Mouse (Mus musculus) lung, postnatal 14 days (tissue): Measurements from ENCODE around the gene Mgea5.
A peak's percentile ranks its signal among the peaks of the same experiment; 100 is the strongest.

Experiments
- DNase-seq: peaks from one replicate; pipeline ENCODE4 v3.0.0; 2021

Gene Mgea5

DNA sequence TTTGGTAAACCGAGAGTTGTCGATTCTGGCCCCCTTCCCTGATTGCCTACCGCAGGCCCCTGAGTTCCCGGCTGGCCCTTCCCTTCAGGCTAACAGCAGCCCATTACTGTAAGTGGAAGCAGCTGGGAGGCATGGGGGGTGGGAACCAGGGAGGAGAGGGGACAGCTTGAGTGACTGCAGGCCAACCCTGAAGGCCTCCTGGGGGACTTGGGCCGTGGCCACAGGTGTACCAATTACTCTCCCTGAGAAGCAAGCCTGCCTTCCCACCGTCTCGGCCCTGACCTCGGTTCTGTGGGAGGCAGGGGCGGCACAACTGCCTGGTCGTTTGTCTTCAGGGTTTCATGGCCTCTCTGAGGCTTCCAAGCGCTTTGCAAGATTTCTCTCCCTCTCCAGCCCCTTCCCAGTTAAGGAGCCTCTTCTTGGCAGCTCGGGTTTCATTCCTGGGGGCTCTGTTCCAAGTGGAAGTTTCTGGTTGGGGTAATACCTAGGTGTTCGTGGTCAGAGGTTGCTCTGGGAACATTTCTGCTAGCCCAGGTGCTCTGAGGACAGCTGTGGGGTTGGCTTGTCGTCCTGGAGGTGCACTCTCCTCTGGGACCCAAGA is 57.9 kb downstream of the Mgea5 start:
- DNase-seq: no peak

DNA sequence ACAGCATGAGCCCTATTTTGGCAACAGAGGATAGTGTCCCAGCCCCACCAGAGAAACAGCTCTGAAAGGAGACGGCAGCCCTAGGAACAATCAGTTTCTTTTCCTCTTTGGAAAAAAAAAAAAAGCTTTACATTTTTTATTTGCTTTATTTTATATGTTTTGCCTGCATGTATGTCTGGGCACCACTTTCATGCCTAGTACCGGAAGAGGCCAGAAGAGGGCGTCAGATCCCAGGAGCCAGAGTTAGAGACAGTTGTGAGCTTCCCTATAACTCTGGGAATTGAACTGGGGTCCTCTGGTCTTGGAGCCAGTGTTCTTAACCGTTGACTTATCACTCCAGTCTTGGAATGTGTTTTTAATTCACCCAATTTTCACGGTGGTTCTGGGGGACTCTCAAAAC is 61.4 kb downstream of the Mgea5 start:
- no peak for DNase-seq

DNA sequence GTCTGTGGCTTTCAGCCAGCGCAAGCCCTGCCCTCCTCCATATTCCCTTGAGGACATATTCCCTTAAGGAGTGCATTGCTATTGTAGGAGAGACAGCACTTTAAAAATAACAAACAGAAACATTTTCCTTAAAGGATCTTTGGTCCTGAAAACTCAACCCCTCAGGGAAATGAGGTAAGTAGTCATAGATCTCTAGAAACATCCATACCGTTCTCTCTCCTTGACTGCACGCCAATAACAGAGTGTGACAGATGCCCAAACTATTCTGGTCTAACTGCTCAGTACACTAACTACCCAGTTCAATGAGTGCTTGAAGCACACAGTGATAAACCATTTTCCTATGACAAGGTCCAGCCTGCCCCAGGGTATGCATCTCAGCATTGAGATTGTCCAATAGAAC is 65.4 kb downstream of the Mgea5 start:
- DNase-seq: no peak

DNA sequence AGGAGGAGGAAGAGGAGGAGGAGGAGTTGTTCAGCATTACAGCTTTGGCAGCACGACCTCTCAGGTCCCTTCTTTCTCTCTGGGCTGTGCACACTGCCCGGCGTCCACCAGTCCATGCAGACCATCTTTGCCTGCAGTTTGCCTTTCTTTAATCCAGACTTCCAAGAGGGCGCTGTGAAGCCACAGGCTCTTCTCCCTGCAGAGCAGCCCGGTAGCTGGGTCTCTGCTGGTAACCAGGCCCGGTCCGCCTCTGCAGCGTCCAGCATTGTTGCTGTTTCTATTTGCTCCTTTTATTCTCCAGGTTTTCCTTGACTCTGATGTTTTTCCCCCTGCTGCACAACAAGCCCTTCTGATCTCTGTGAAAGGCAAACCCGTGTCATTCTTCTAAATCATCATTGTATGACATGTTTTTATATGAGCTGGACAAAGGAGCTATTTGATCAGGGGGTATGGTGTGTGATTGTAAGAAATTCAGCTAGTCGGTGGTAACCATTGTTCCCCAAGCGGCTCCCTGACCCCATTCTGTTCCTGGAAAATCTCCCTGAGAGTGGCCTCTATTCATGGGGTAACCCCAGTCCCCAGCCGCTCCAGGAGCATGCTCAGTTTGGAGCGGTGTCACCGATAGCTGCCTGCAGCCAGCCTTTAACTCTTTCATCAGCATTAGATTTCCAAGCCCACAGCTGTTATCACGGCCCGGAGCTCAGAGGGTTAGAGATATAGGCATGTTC is 66.0 kb downstream of the Mgea5 start:
- DNase-seq: peak; percentile 27

DNA sequence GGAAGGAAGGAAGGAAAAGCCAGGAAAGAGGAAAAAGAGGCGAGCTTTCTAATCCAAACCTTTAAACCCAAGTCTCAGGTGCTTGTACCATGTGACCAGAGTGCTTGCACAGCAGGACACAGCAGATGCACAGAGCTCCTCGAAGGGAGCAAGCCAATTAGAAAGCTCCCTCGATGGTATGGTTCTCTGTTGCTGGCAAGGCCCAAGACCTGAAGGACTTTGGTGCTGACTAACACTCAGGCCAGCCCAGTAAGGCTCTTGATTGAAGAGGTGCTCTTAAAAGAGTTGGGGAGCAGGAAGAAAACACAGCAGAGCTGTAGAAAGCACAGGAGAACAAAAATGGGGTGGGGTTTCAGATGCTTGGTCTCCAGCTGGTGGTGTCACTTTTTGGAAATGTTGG is 74.9 kb downstream of the Mgea5 start:
- no peak for DNase-seq
